Mouse (Mus musculus): ENCODE data around the gene Lix1.

DNA sequence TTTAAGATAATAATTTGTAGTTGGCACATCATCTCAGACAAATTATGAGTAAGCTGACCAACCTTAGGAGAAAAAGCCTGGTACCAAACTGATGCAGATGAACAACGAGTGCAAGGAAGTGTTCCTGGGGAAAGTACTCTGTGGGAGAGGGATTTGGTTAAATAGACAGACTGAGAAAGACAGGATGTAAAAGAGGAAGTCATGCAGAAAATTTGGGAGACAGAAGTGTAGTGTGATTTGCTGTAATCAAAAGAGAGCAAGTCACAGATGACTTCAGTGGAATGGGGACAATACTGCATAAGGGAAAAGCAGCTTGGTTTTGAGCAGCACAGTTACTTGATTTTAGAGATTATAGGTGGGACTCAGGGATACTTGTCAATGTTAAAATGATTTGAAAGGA, 5.6 kb upstream of the Lix1 start:
- TF ChIP-seq POLR2A (IDR thresholded peaks at IDR 0.05; ENCODE audit: borderline replicate concordance, control insufficient read depth, low read depth, low read length) (no peak), CTCF (IDR thresholded peaks at IDR 0.05; ENCODE audit: control insufficient read depth, insufficient read depth, low read length) (no peak)
